Mouse (Mus musculus) lung, postnatal 0 days (tissue): ENCODE results near the gene Cdkn1a.

Experiments used
- CTCF ChIP-seq: IDR thresholded peaks from 2 replicates; pipeline ENCODE4 v1.5.1; 2016; ENCODE audit warnings: antibody characterized with exemption, mild to moderate bottlenecking
- EP300 ChIP-seq: IDR thresholded peaks from 2 replicates; pipeline ENCODE4 v1.6.1; 2016; ENCODE audit warnings: antibody characterized with exemption, mild to moderate bottlenecking, control low read depth

- TF ChIP-seq EP300: no peak
- TF ChIP-seq CTCF: no peak
Observed at GRCm38 (mm10) chr17:29060946-29061345, 29.8 kb upstream of the Cdkn1a start.
